Mouse (Mus musculus): ENCODE data around the gene Hmcn1. TPM values are rescaled to one million over a fixed set of nuclear protein-coding genes. Genes with fewer than 3 reads are reported as not detected.

Hmcn1 gene
- polyA plus RNA-seq, 1 experiment from 2014 or later, result 22.1 TPM

- no peaks in the 10 kb centered on the region; the same call in 1 of the 2 replicates for H3K36me3 ChIP-seq (ENCODE audit: control insufficient read depth, insufficient read depth, low read length)
- H3K4me1 ChIP-seq (ENCODE audit: control insufficient read depth, insufficient read depth, low read length), result no peaks in the 10 kb centered on the region
- H3K27me3 ChIP-seq (ENCODE audit: control insufficient read depth, insufficient read depth, low read length), result no peaks in the 10 kb centered on the region
- no peak overlapping the region for H3K27ac ChIP-seq (ENCODE audit: low read length)
- no peaks in the 10 kb centered on the region for H3K9me3 ChIP-seq (ENCODE audit: control insufficient read depth, low read depth, low read length)
- H3K4me3 ChIP-seq (ENCODE audit: low read depth, low read length), result no peak overlapping the region
- H3K4me2 ChIP-seq (replicated peaks; ENCODE audit: low read depth, low read length), result no peak overlapping the region
- ATAC-seq (ENCODE audit: insufficient number of reproducible peaks, insufficient read depth, low FRiP score, low read depth), result no peak
- no peak overlapping the region for H3K9ac ChIP-seq (replicated peaks; ENCODE audit: low read depth, low read length)
- 66% methylated on average over 6 of the region's 6 CpGs for WGBS
Observed at GRCm38 (mm10) chr1:150682044-150682443, 311.2 kb downstream of the Hmcn1 start.

- Histone ChIP-seq H3K36me3 (ENCODE audit: control insufficient read depth, insufficient read depth, low read length) (no peaks in the 10 kb centered on the region; the same call in 1 of the 2 replicates), H3K9ac (replicated peaks; ENCODE audit: low read depth, low read length) (no peak overlapping the region), H3K9me3 (ENCODE audit: control insufficient read depth, low read depth, low read length) (no peaks in the 10 kb centered on the region), H3K27ac (ENCODE audit: low read length) (no peak overlapping the region), H3K4me3 (ENCODE audit: low read depth, low read length) (no peak overlapping the region), H3K4me1 (ENCODE audit: control insufficient read depth, insufficient read depth, low read length) (no peaks in the 10 kb centered on the region), H3K27me3 (ENCODE audit: control insufficient read depth, insufficient read depth, low read length) (no peaks in the 10 kb centered on the region), H3K4me2 (replicated peaks; ENCODE audit: low read depth, low read length) (no peak overlapping the region)
- 91% methylated on average over 3 of the region's 3 CpGs for WGBS
- ATAC-seq (ENCODE audit: insufficient number of reproducible peaks, insufficient read depth, low FRiP score, low read depth), result no peak
Observed at GRCm38 (mm10) chr1:150681433-150681832, 311.8 kb downstream of the Hmcn1 start.

- no peak for ATAC-seq (ENCODE audit: insufficient number of reproducible peaks, insufficient read depth, low FRiP score, low read depth)
- Histone ChIP-seq H3K27me3 (ENCODE audit: control insufficient read depth, insufficient read depth, low read length) (no peaks in the 10 kb centered on the region), H3K4me3 (ENCODE audit: low read depth, low read length) (no peak overlapping the region), H3K27ac (ENCODE audit: low read length) (no peak overlapping the region), H3K9me3 (ENCODE audit: control insufficient read depth, low read depth, low read length) (no peaks in the 10 kb centered on the region), H3K9ac (replicated peaks; ENCODE audit: low read depth, low read length) (no peak overlapping the region), H3K4me1 (ENCODE audit: control insufficient read depth, insufficient read depth, low read length) (no peaks in the 10 kb centered on the region), H3K4me2 (replicated peaks; ENCODE audit: low read depth, low read length) (no peak overlapping the region), H3K36me3 (ENCODE audit: control insufficient read depth, insufficient read depth, low read length) (no peaks in the 10 kb centered on the region; the same call in 1 of the 2 replicates)
- 77% methylated on average over 15 of the region's 15 CpGs for WGBS
Observed at GRCm38 (mm10) chr1:150681006-150681405, 312.2 kb downstream of the Hmcn1 start.

GRCm38 (mm10) chr1:150680345-150680744 lies 312.9 kb downstream of the Hmcn1 start:
- ATAC-seq (ENCODE audit: insufficient number of reproducible peaks, insufficient read depth, low FRiP score, low read depth), result no peak
- 76% methylated on average over 4 of the region's 4 CpGs for WGBS
- no peak overlapping the region for H3K27ac ChIP-seq (ENCODE audit: low read length)
- no peaks in the 10 kb centered on the region for H3K4me1 ChIP-seq (ENCODE audit: control insufficient read depth, insufficient read depth, low read length)
- H3K4me3 ChIP-seq (ENCODE audit: low read depth, low read length), result no peak overlapping the region
- H3K36me3 ChIP-seq (ENCODE audit: control insufficient read depth, insufficient read depth, low read length), result no peaks in the 10 kb centered on the region; the same call in 1 of the 2 replicates
- no peaks in the 10 kb centered on the region for H3K27me3 ChIP-seq (ENCODE audit: control insufficient read depth, insufficient read depth, low read length)
- no peaks in the 10 kb centered on the region for H3K9me3 ChIP-seq (ENCODE audit: control insufficient read depth, low read depth, low read length)
- no peak overlapping the region for H3K4me2 ChIP-seq (replicated peaks; ENCODE audit: low read depth, low read length)
- no peak overlapping the region for H3K9ac ChIP-seq (replicated peaks; ENCODE audit: low read depth, low read length)

GRCm38 (mm10) chr1:150645314-150645713 lies 347.9 kb downstream of the Hmcn1 start:
- no peaks in the 10 kb centered on the region for H3K4me1 ChIP-seq (ENCODE audit: control insufficient read depth, insufficient read depth, low read length)
- H3K27me3 ChIP-seq (ENCODE audit: control insufficient read depth, insufficient read depth, low read length), result no peaks in the 10 kb centered on the region
- no peaks in the 10 kb centered on the region for H3K9me3 ChIP-seq (ENCODE audit: control insufficient read depth, low read depth, low read length)
- H3K4me2 ChIP-seq (replicated peaks; ENCODE audit: low read depth, low read length), result no peak overlapping the region
- no peaks in the 10 kb centered on the region for H3K36me3 ChIP-seq (ENCODE audit: control insufficient read depth, insufficient read depth, low read length)
- no peak overlapping the region for H3K4me3 ChIP-seq (ENCODE audit: low read depth, low read length)
- no peak for ATAC-seq (ENCODE audit: insufficient number of reproducible peaks, insufficient read depth, low FRiP score, low read depth)
- H3K9ac ChIP-seq (replicated peaks; ENCODE audit: low read depth, low read length), result no peak overlapping the region
- no peak overlapping the region for H3K27ac ChIP-seq (ENCODE audit: low read length)
- 94% methylated on average over 1 of the region's 1 CpGs for WGBS

- no peak overlapping the region for H3K27ac ChIP-seq (ENCODE audit: low read length)
- H3K27me3 ChIP-seq (ENCODE audit: control insufficient read depth, insufficient read depth, low read length), result no peaks in the 10 kb centered on the region
- H3K9ac ChIP-seq (replicated peaks; ENCODE audit: low read depth, low read length), result no peak overlapping the region
- no peaks in the 10 kb centered on the region for H3K36me3 ChIP-seq (ENCODE audit: control insufficient read depth, insufficient read depth, low read length)
- ATAC-seq (ENCODE audit: insufficient number of reproducible peaks, insufficient read depth, low FRiP score, low read depth), result no peak
- H3K4me2 ChIP-seq (replicated peaks; ENCODE audit: low read depth, low read length), result no peak overlapping the region
- WGBS, result 28% methylated on average over 6 of the region's 6 CpGs
- H3K4me1 ChIP-seq (ENCODE audit: control insufficient read depth, insufficient read depth, low read length), result no peaks in the 10 kb centered on the region
- H3K4me3 ChIP-seq (ENCODE audit: low read depth, low read length), result no peak overlapping the region
- H3K9me3 ChIP-seq (ENCODE audit: control insufficient read depth, low read depth, low read length), result no peaks in the 10 kb centered on the region
Observed at GRCm38 (mm10) chr1:150639522-150639921, 353.7 kb downstream of the Hmcn1 start.

- Histone ChIP-seq H3K4me1 (ENCODE audit: control insufficient read depth, insufficient read depth, low read length) (no peaks in the 10 kb centered on the region), H3K9me3 (ENCODE audit: control insufficient read depth, low read depth, low read length) (no peaks in the 10 kb centered on the region), H3K36me3 (ENCODE audit: control insufficient read depth, insufficient read depth, low read length) (peaks cover 3% of the 10 kb centered on the region; the same call in 1 of the 2 replicates), H3K4me3 (ENCODE audit: low read depth, low read length) (no peak overlapping the region), H3K9ac (replicated peaks; ENCODE audit: low read depth, low read length) (no peak overlapping the region), H3K27ac (ENCODE audit: low read length) (no peak overlapping the region), H3K4me2 (replicated peaks; ENCODE audit: low read depth, low read length) (no peak overlapping the region), H3K27me3 (ENCODE audit: control insufficient read depth, insufficient read depth, low read length) (no peaks in the 10 kb centered on the region)
- ATAC-seq (ENCODE audit: insufficient number of reproducible peaks, insufficient read depth, low FRiP score, low read depth), result no peak
- 65% methylated on average over 4 of the region's 4 CpGs for WGBS
Observed at GRCm38 (mm10) chr1:150632506-150632905, 360.7 kb downstream of the Hmcn1 start.

GRCm38 (mm10) chr1:150631856-150632171 lies 361.4 kb downstream of the Hmcn1 start:
- Histone ChIP-seq H3K4me1 (ENCODE audit: control insufficient read depth, insufficient read depth, low read length) (no peaks in the 10 kb centered on the region), H3K9ac (replicated peaks; ENCODE audit: low read depth, low read length) (no peak overlapping the region), H3K27me3 (ENCODE audit: control insufficient read depth, insufficient read depth, low read length) (no peaks in the 10 kb centered on the region), H3K4me3 (ENCODE audit: low read depth, low read length) (no peak overlapping the region), H3K27ac (ENCODE audit: low read length) (no peak overlapping the region), H3K4me2 (replicated peaks; ENCODE audit: low read depth, low read length) (no peak overlapping the region), H3K36me3 (ENCODE audit: control insufficient read depth, insufficient read depth, low read length) (peaks cover 7% of the 10 kb centered on the region; the same call in 1 of the 2 replicates), H3K9me3 (ENCODE audit: control insufficient read depth, low read depth, low read length) (no peaks in the 10 kb centered on the region)
- WGBS, result 89% methylated on average over 3 of the region's 3 CpGs
- no peak for ATAC-seq (ENCODE audit: insufficient number of reproducible peaks, insufficient read depth, low FRiP score, low read depth)

GRCm38 (mm10) chr1:150631035-150631855 lies 362.0 kb downstream of the Hmcn1 start:
- no peaks in the 10 kb centered on the region for H3K4me1 ChIP-seq (ENCODE audit: control insufficient read depth, insufficient read depth, low read length)
- no peak for ATAC-seq (ENCODE audit: insufficient number of reproducible peaks, insufficient read depth, low FRiP score, low read depth)
- peaks cover 7% of the 10 kb centered on the region; the same call in 1 of the 2 replicates for H3K36me3 ChIP-seq (ENCODE audit: control insufficient read depth, insufficient read depth, low read length)
- no peak overlapping the region for H3K4me3 ChIP-seq (ENCODE audit: low read depth, low read length)
- no peaks in the 10 kb centered on the region for H3K9me3 ChIP-seq (ENCODE audit: control insufficient read depth, low read depth, low read length)
- no peak overlapping the region for H3K9ac ChIP-seq (replicated peaks; ENCODE audit: low read depth, low read length)
- WGBS, result 86% methylated on average over 17 of the region's 17 CpGs
- H3K27ac ChIP-seq (ENCODE audit: low read length), result no peak overlapping the region
- no peaks in the 10 kb centered on the region for H3K27me3 ChIP-seq (ENCODE audit: control insufficient read depth, insufficient read depth, low read length)
- no peak overlapping the region for H3K4me2 ChIP-seq (replicated peaks; ENCODE audit: low read depth, low read length)
